Mouse (Mus musculus) liver, adult 2 months (tissue): ENCODE measurements around the gene Pdlim3. TPM values are rescaled to one million over a fixed set of nuclear protein-coding genes. Genes with fewer than 3 reads are reported as not detected.
A peak's percentile ranks its signal among the peaks of the same experiment; 100 is the strongest.

Source experiments
- DNase-seq: peaks from one replicate; pipeline ENCODE4 v3.0.0-alpha.2; 2011; ENCODE audit warnings: low read depth, low spot score; ENCODE audit errors: extremely low read depth
- H3K27ac ChIP-seq: fragments of 200-500 bp; replicated peaks from 2 replicates; pipeline ENCODE4 v1.5.1; 2012; ENCODE audit warnings: low read depth, mild to moderate bottlenecking, control low read depth, inconsistent platforms, low read length; ENCODE audit not compliant: insufficient read depth
- H3K27me3 ChIP-seq: fragments of 200-500 bp; 2 replicates; pipeline ENCODE4 v1.6.1; 2012; ENCODE audit warnings: mild to moderate bottlenecking, moderate library complexity, low read length, inconsistent platforms; ENCODE audit not compliant: control insufficient read depth, insufficient read depth
- H3K36me3 ChIP-seq: fragments of 200-500 bp; 2 replicates; pipeline ENCODE4 v1.6.1; 2012; ENCODE audit warnings: low read length, inconsistent platforms; ENCODE audit not compliant: control insufficient read depth, insufficient read depth
- H3K4me1 ChIP-seq: fragments of 200-500 bp; 2 replicates; pipeline ENCODE4 v1.6.1; 2011; ENCODE audit warnings: low read length; ENCODE audit not compliant: control insufficient read depth, insufficient read depth
- H3K4me3 ChIP-seq: fragments of 200-500 bp; 2 replicates; pipeline ENCODE4 v1.5.1; 2011; ENCODE audit warnings: low read depth, mild to moderate bottlenecking, control low read depth, low read length, moderate library complexity; ENCODE audit not compliant: insufficient read depth
- H3K79me2 ChIP-seq: fragments of 200-500 bp; 2 replicates; pipeline ENCODE4 v1.6.1; 2012; ENCODE audit warnings: inconsistent platforms, mild to moderate bottlenecking, low read length, moderate library complexity; ENCODE audit not compliant: control insufficient read depth, insufficient read depth
- H3K9ac ChIP-seq: fragments of 200-500 bp; 2 replicates; pipeline ENCODE4 v1.6.1; 2012; ENCODE audit warnings: low read depth, mild to moderate bottlenecking, control low read depth, inconsistent platforms, low read length
- CTCF ChIP-seq: fragments of 200-500 bp; IDR thresholded peaks from 2 replicates; pipeline ENCODE4 v1.5.1; 2011; ENCODE audit warnings: low read depth, low read length, control low read depth
- POLR2A ChIP-seq: fragments of 200-500 bp; IDR thresholded peaks from 2 replicates; pipeline ENCODE4 v1.6.1; 2011; ENCODE audit warnings: low read length, control low read depth; ENCODE audit not compliant: insufficient read depth; ENCODE audit errors: extremely low read depth
- WGBS: fragments of 180-500 bp; shearing (Covaris S2); methylation state at CpG from one replicate; pipeline ENCODE4 v1.1.7; 2018; 5-methylcytosine and 5-hydroxymethylcytosine counted together
- polyA plus RNA-seq: library from polyadenylated mRNA; depleted of rRNA; stranded (reverse); fragments of >200 nt; gene quantifications from 2 replicates; pipeline ENCODE4 v1.2.3, GENCODE M21; 2012; rRNA removed
- total RNA-seq: library from RNA; depleted of rRNA; stranded (reverse); fragments of >200 nt; gene quantifications from 2 replicates; pipeline ENCODE4 v1.2.3, GENCODE M21; 2014; rRNA removed

Gene Pdlim3
- 0.47 and 0.65 TPM in 2 replicates for total RNA-seq
- 0.42 and 0.66 TPM in 2 replicates for polyA plus RNA-seq

DNA sequence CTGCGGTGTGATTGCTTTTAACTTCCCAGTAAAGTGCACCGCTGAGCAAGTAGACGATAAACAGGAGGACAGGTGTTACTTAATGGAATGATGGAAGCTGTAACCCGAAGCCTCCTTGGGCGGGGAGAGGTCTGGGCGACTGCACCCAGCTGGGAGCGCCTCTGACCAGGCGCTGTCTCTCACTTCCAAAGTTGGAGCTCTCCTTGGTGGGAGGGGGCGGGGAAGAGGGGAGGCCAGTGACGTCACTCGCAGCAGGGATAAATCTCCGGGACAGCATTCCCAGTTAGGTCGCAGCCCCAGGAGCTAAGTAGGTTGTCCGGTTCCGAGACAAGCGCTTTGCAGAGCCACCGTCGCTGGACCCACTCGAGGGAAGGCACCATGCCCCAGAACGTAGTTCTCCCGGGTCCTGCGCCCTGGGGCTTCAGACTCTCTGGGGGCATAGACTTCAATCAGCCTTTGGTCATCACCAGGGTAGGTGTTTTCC, at the start of gene Pdlim3:
Pdlim3 (plus strand) TSS at position 260 of the 484 bp plus-strand sequence.
- TF ChIP-seq CTCF (no peak), POLR2A (no peak)
- 2% methylated on average over 22 of the region's 22 CpGs for WGBS
- Histone ChIP-seq H3K4me1 (no peaks in the 10 kb centered on the region), H3K27ac (no peak within 1 kb of the TSS), H3K9ac (no peak within 1 kb of the TSS), H3K4me3 (peak within 1 kb of the TSS; percentile 11; the same call in 1 of the 2 replicates), H3K36me3 (no peaks in the 10 kb centered on the region), H3K27me3 (no peaks in the 10 kb centered on the region), H3K79me2 (no peaks in the 10 kb centered on the region)
- no peak for DNase-seq

DNA sequence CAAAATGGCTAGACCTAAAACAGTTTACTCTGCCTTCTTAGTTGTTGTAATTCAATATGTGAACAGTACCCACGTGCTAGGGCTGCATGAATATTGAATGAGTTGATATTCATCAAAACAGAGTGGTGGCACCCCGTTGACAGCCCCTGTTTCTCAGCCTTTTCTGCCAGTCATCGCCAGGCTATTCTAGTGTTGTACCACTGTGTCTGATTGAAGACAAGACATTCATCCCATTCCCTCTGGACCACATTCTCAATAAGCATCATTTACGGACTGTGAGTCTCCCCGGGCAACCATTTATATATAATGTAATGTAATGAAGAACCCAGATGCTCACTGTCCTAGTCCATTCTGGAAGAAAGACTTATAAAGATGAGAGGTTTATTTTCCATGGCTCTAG, 42.0 kb upstream of the Pdlim3 start:
- H3K36me3 ChIP-seq = no peaks in the 10 kb centered on the region
- H3K79me2 ChIP-seq = no peaks in the 10 kb centered on the region
- no peaks in the 10 kb centered on the region for H3K4me1 ChIP-seq
- WGBS = 84% methylated on average over 5 of the region's 5 CpGs
- no peaks in the 10 kb centered on the region for H3K27me3 ChIP-seq
- no peak for DNase-seq
- no peak overlapping the region for H3K27ac ChIP-seq
- TF ChIP-seq CTCF (no peak), POLR2A (no peak)
- no peak overlapping the region for H3K9ac ChIP-seq
- no peak overlapping the region for H3K4me3 ChIP-seq

GRCm38 (mm10) chr8:45844097-45844885, 41.0 kb upstream of the Pdlim3 start:
- H3K4me1 ChIP-seq = no peaks in the 10 kb centered on the region
- no peaks in the 10 kb centered on the region for H3K36me3 ChIP-seq
- no peak overlapping the region for H3K9ac ChIP-seq
- TF ChIP-seq POLR2A = no peak
- TF ChIP-seq CTCF = no peak
- 70% methylated on average over 6 of the region's 6 CpGs for WGBS
- no peak overlapping the region for H3K4me3 ChIP-seq
- DNase-seq = no peak
- H3K27ac ChIP-seq = no peak overlapping the region
- no peaks in the 10 kb centered on the region for H3K27me3 ChIP-seq
- no peaks in the 10 kb centered on the region for H3K79me2 ChIP-seq

DNA sequence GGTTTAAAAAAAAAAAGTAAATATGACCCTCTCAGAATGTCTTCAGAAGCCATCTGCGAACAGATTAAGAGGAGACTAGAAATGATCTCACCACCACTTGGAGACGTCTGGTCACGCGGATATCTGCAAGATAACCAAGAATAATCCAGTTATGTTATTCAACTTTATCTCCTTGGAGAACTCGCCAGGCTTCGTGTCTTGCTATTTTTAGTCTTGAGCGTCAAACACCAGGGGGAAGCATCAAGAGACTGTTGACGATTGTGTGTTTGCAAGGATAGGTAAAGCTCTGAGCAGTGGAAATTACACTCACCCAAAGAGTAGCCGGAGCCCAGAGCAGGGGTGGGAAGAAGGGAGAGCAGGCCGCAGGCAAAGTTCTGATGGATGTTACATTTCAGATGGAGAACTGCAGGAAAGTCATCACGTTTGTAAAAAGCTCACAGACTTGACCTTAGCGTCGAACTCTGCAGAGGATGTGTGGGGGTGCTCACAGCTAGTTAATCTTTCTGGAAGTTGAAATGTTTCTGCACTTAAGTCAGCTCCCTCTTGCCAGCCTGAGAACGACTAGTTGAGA, 40.3 kb upstream of the Pdlim3 start:
- Histone ChIP-seq H3K79me2 (no peaks in the 10 kb centered on the region), H3K4me1 (no peaks in the 10 kb centered on the region), H3K4me3 (no peak overlapping the region), H3K36me3 (no peaks in the 10 kb centered on the region), H3K9ac (no peak overlapping the region), H3K27ac (no peak overlapping the region), H3K27me3 (no peaks in the 10 kb centered on the region)
- WGBS = 58% methylated on average over 14 of the region's 14 CpGs
- DNase-seq = no peak
- TF ChIP-seq CTCF (no peak), POLR2A (no peak)

DNA sequence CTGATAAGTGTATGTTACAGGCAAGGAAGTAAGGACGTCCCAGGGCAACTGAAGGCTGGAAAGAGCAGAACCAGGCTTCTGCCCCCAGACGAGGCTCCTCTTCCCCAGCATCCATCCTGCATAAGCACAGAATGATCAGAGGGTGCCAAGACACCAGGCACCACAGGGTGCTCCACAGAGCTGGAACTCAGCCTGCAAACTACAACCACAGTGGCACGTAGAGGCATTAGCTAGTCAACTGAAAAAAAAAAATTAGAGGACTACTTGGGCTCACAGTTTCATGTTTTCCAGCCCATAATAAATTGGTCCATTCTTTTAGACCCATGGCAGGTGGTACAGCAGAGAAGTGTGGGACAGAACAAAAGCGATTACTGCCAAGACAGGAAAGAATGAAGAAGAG, 39.4 kb upstream of the Pdlim3 start:
- Histone ChIP-seq H3K79me2 (no peaks in the 10 kb centered on the region), H3K4me1 (no peaks in the 10 kb centered on the region), H3K36me3 (no peaks in the 10 kb centered on the region), H3K27ac (no peak overlapping the region), H3K4me3 (no peak overlapping the region), H3K9ac (no peak overlapping the region), H3K27me3 (no peaks in the 10 kb centered on the region)
- WGBS = 81% methylated on average over 4 of the region's 4 CpGs
- TF ChIP-seq CTCF = no peak
- no peak for TF ChIP-seq POLR2A
- no peak for DNase-seq

DNA sequence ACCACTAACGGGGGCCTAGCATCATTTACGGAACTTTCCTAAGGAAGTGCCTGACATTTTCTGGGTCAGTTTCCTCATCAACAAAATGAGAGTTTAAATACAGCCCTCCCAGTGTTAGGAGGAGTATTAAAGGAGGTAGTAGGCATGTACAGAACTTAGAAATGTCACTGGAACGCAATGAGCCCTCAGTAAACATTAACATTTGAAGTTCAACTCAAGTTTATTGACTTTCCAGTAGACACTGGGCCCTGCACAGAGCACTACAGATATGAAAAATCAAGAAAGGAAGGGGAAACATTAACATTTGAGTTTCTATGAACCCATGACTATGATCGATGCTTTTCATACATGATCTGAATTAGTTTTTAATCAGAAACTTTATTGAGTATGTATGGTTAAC, 30.1 kb upstream of the Pdlim3 start:
- 76% methylated on average over 4 of the region's 4 CpGs for WGBS
- Histone ChIP-seq H3K79me2 (no peaks in the 10 kb centered on the region), H3K9ac (no peak overlapping the region), H3K4me3 (no peak overlapping the region), H3K36me3 (no peaks in the 10 kb centered on the region), H3K4me1 (no peaks in the 10 kb centered on the region), H3K27ac (no peak overlapping the region), H3K27me3 (no peaks in the 10 kb centered on the region)
- DNase-seq = no peak
- no peak for TF ChIP-seq POLR2A
- TF ChIP-seq CTCF = no peak
